In the genomic region with DNA sequence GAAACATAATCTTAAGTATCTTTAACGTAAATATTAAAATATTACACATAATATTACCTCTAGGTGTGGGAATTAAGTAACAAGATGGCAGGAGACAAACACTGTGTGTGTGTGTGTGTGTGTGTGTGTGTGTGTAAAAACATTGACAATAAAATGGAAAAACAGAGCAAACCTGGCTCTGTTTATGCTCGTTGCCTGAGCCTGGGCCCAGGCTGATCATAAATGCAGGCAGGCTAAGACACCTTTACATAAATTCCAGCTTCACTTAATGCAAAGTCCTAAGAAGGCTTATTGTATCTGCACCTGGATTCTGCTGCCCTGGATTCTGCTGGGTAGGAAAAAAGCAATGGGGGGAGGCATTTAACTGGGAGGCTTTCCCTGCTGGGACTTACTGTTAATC, we compare ENCODE assay signal across 25 mouse cellular contexts. TPM values are rescaled to one million over a fixed set of nuclear protein-coding genes. Genes with fewer than 3 reads are reported as not detected.
DNase-seq lines count a peak whose midpoint lies in the region; ATAC-seq lines count a peak whose summit lies in the region.
"Had no signal": no experiment of that assay in that cellular context is flagged by ENCODE, and none has a peak within 500 bp of the region (broad histone marks: within the 10 kb centered on the region; RNA-seq: fewer than 3 reads in every experiment).

No protein-coding gene starts in this region.

- no peak overlapping the region for H3K4me2 ChIP-seq in forebrain, embryonic 13.5 days
- no peak overlapping the region for H3K4me2 ChIP-seq in forebrain, embryonic 14.5 days (ENCODE audit: low read length)
- H3K4me2 ChIP-seq in midbrain, embryonic 11.5 days: no peak overlapping the region
- H3K4me2 ChIP-seq in midbrain, embryonic 15.5 days: no peak overlapping the region
- no peak overlapping the region for H3K4me2 ChIP-seq in limb, embryonic 11.5 days (ENCODE audit: low read depth, severe bottlenecking)
- H3K4me2 ChIP-seq in stomach, embryonic 16.5 days (ENCODE audit: low read depth, low read length): no peak overlapping the region
- no peak overlapping the region for H3K4me2 ChIP-seq in intestine, embryonic 15.5 days (replicated peaks)
- H3K4me2 ChIP-seq: heart, embryonic 11.5 days had no signal

- peaks cover 4% of the 10 kb centered on the region; the same call in 1 of the 2 replicates for H3K4me1 ChIP-seq in forebrain, embryonic 13.5 days
- peaks cover 3% of the 10 kb centered on the region; the same call in 1 of the 2 replicates for H3K4me1 ChIP-seq in forebrain, embryonic 14.5 days (ENCODE audit: control insufficient read depth, insufficient read depth, low read length)
- no peaks in the 10 kb centered on the region for H3K4me1 ChIP-seq in midbrain, embryonic 11.5 days (ENCODE audit: control insufficient read depth, insufficient read depth, low read length)
- no peaks in the 10 kb centered on the region for H3K4me1 ChIP-seq in midbrain, embryonic 15.5 days
- peaks cover 12% of the 10 kb centered on the region for H3K4me1 ChIP-seq in limb, embryonic 11.5 days (ENCODE audit: control insufficient read depth, insufficient read depth, low read length)
- H3K4me1 ChIP-seq in stomach, embryonic 16.5 days (ENCODE audit: control insufficient read depth, insufficient read depth, low read length): no peaks in the 10 kb centered on the region
- no peaks in the 10 kb centered on the region; the same call in 1 of the 2 replicates for H3K4me1 ChIP-seq in intestine, embryonic 15.5 days (replicated peaks)

- 0 out of 2 replicates have a peak, but pooled peaks cover 4% of the 10 kb centered on the region for H3K27me3 ChIP-seq in forebrain, embryonic 13.5 days
- H3K27me3 ChIP-seq in forebrain, embryonic 14.5 days (replicated peaks; ENCODE audit: control insufficient read depth, insufficient read depth, low read length): no peaks in the 10 kb centered on the region
- H3K27me3 ChIP-seq in midbrain, embryonic 11.5 days (ENCODE audit: control insufficient read depth, insufficient read depth, low read length): no peaks in the 10 kb centered on the region
- H3K27me3 ChIP-seq in midbrain, embryonic 15.5 days (replicated peaks): no peaks in the 10 kb centered on the region
- no peaks in the 10 kb centered on the region for H3K27me3 ChIP-seq in limb, embryonic 11.5 days (ENCODE audit: control insufficient read depth, insufficient read depth, low read length)
- no peaks in the 10 kb centered on the region for H3K27me3 ChIP-seq in stomach, embryonic 16.5 days (ENCODE audit: control insufficient read depth, insufficient read depth, low read length)
- H3K27me3 ChIP-seq in intestine, embryonic 15.5 days (replicated peaks): no peaks in the 10 kb centered on the region

- WGBS in forebrain, embryonic 13.5 days: 76% methylated on average over 2 of the region's 2 CpGs
- 73% methylated on average over 2 of the region's 2 CpGs for WGBS in forebrain, embryonic 14.5 days
- WGBS in midbrain, embryonic 11.5 days: 89% methylated on average over 2 of the region's 2 CpGs
- 82% methylated on average over 2 of the region's 2 CpGs for WGBS in midbrain, embryonic 15.5 days
- WGBS in limb, embryonic 11.5 days: 52% methylated on average over 2 of the region's 2 CpGs
- 56% methylated on average over 2 of the region's 2 CpGs for WGBS in stomach, embryonic 16.5 days
- 73% methylated on average over 2 of the region's 2 CpGs for WGBS in intestine, embryonic 15.5 days

- H3K27ac ChIP-seq in forebrain, embryonic 13.5 days: no peak overlapping the region
- H3K27ac ChIP-seq in forebrain, embryonic 14.5 days (ENCODE audit: low read depth, low read length): no peak overlapping the region
- no peak overlapping the region for H3K27ac ChIP-seq in midbrain, embryonic 11.5 days (ENCODE audit: low read depth, low read length)
- H3K27ac ChIP-seq in midbrain, embryonic 15.5 days: no peak overlapping the region
- H3K27ac ChIP-seq in limb, embryonic 11.5 days (replicated peaks; ENCODE audit: low read depth, low read length): peak overlapping the region; percentile 79
- peak overlapping the region; percentile 64; the same call in 1 of the 2 replicates for H3K27ac ChIP-seq in stomach, embryonic 16.5 days (ENCODE audit: low read length)
- H3K27ac ChIP-seq in intestine, embryonic 15.5 days: no peak overlapping the region
- H3K27ac ChIP-seq: macrophage had no signal

- H3K36me3 ChIP-seq in forebrain, embryonic 13.5 days (ENCODE audit: poor library complexity, severe bottlenecking): no peaks in the 10 kb centered on the region
- no peaks in the 10 kb centered on the region for H3K36me3 ChIP-seq in forebrain, embryonic 14.5 days (ENCODE audit: control insufficient read depth, insufficient read depth, low read length)
- H3K36me3 ChIP-seq in midbrain, embryonic 11.5 days (ENCODE audit: control insufficient read depth, insufficient read depth, low read length): no peaks in the 10 kb centered on the region
- no peaks in the 10 kb centered on the region for H3K36me3 ChIP-seq in midbrain, embryonic 15.5 days (replicated peaks)
- H3K36me3 ChIP-seq in limb, embryonic 11.5 days (ENCODE audit: control insufficient read depth, insufficient read depth, low read length): no peaks in the 10 kb centered on the region
- no peaks in the 10 kb centered on the region for H3K36me3 ChIP-seq in stomach, embryonic 16.5 days (ENCODE audit: control insufficient read depth, insufficient read depth, low read length)
- no peaks in the 10 kb centered on the region for H3K36me3 ChIP-seq in intestine, embryonic 15.5 days

- no peak overlapping the region for H3K9ac ChIP-seq in forebrain, embryonic 13.5 days
- H3K9ac ChIP-seq in forebrain, embryonic 14.5 days (ENCODE audit: low read length): no peak overlapping the region
- H3K9ac ChIP-seq in midbrain, embryonic 11.5 days (ENCODE audit: low read length): no peak overlapping the region
- no peak overlapping the region for H3K9ac ChIP-seq in midbrain, embryonic 15.5 days
- no peak overlapping the region for H3K9ac ChIP-seq in limb, embryonic 11.5 days (ENCODE audit: low read length)
- no peak overlapping the region for H3K9ac ChIP-seq in stomach, embryonic 16.5 days (ENCODE audit: low read length)
- H3K9ac ChIP-seq in intestine, embryonic 15.5 days: no peak overlapping the region

- DNase-seq in forebrain, embryonic 14.5 days (ENCODE audit: low spot score): no peak
- peak; percentile 57 for DNase-seq in midbrain, embryonic 11.5 days (ENCODE audit: low spot score, missing footprints)
- DNase-seq in limb, embryonic 11.5 days (ENCODE audit: low spot score): no peak
- no peak for DNase-seq in layer of hippocampus, postnatal 36 days
- DNase-seq: adrenal gland, postnatal 10 days; cerebellum, adult 8-10 months; cerebellum, postnatal 36 days; kidney, adult 18-20 months had no signal

- no peaks in the 10 kb centered on the region for H3K9me3 ChIP-seq in forebrain, embryonic 13.5 days (replicated peaks)
- no peaks in the 10 kb centered on the region for H3K9me3 ChIP-seq in forebrain, embryonic 14.5 days (replicated peaks; ENCODE audit: control insufficient read depth, low read length)
- no peaks in the 10 kb centered on the region for H3K9me3 ChIP-seq in midbrain, embryonic 11.5 days (ENCODE audit: control insufficient read depth, low read length)
- no peaks in the 10 kb centered on the region for H3K9me3 ChIP-seq in midbrain, embryonic 15.5 days
- H3K9me3 ChIP-seq in limb, embryonic 11.5 days (ENCODE audit: control insufficient read depth, low read length): no peaks in the 10 kb centered on the region
- no peaks in the 10 kb centered on the region for H3K9me3 ChIP-seq in stomach, embryonic 16.5 days (replicated peaks; ENCODE audit: control insufficient read depth, low read length)
- H3K9me3 ChIP-seq in intestine, embryonic 15.5 days: no peaks in the 10 kb centered on the region

- no peak overlapping the region for H3K4me3 ChIP-seq in forebrain, embryonic 13.5 days
- no peak overlapping the region for H3K4me3 ChIP-seq in forebrain, embryonic 14.5 days (ENCODE audit: low read depth, low read length)
- no peak overlapping the region for H3K4me3 ChIP-seq in midbrain, embryonic 11.5 days (ENCODE audit: low read depth, low read length)
- no peak overlapping the region for H3K4me3 ChIP-seq in midbrain, embryonic 15.5 days
- H3K4me3 ChIP-seq in limb, embryonic 11.5 days (ENCODE audit: low read depth, low read length): no peak overlapping the region
- no peak overlapping the region for H3K4me3 ChIP-seq in stomach, embryonic 16.5 days (replicated peaks; ENCODE audit: low read length)
- H3K4me3 ChIP-seq in intestine, embryonic 15.5 days (replicated peaks): no peak overlapping the region

- ATAC-seq in forebrain, embryonic 13.5 days: peak; percentile 27; the same call in 1 of the 2 replicates
- ATAC-seq in forebrain, embryonic 14.5 days: no peak
- no peak for ATAC-seq in midbrain, embryonic 11.5 days (ENCODE audit: low FRiP score)
- no peak for ATAC-seq in midbrain, embryonic 15.5 days (replicated peaks)
- ATAC-seq in limb, embryonic 11.5 days (ENCODE audit: insufficient number of reproducible peaks, low FRiP score, low TSS enrichment, low read depth): peak; percentile 41; the same call in 1 of the 2 replicates
- no peak for ATAC-seq in stomach, embryonic 16.5 days (ENCODE audit: insufficient read depth, low FRiP score)
- ATAC-seq in intestine, embryonic 15.5 days: no peak

RNA-seq across cellular contexts. Expression of a gene that starts 6.6 kb away (rescaled TPM):
- 0.20 and 0.22 TPM in 2 replicates for polyA plus RNA-seq in forebrain, embryonic 13.5 days (2015; fragmentation: Nextera tagmentation; extraction: Ambion mirVana)
- 0.10 TPM in 1 of 2 replicates, not detected in the other for polyA plus RNA-seq in forebrain, embryonic 14.5 days (2014; fragmentation: Nextera tagmentation; extraction: Ambion mirVana)
- polyA plus RNA-seq in midbrain, embryonic 11.5 days (2014; fragmentation: Nextera tagmentation; extraction: Ambion mirVana): not detected in 2 replicates
- polyA plus RNA-seq in midbrain, embryonic 15.5 days (2015; fragmentation: Nextera tagmentation; extraction: Ambion mirVana): not detected in 2 replicates
- 0.21 TPM in 1 of 2 replicates, not detected in the other for polyA plus RNA-seq in limb, embryonic 11.5 days (2014; fragmentation: Nextera tagmentation; extraction: Ambion mirVana)
- polyA plus RNA-seq in stomach, embryonic 16.5 days (2015; fragmentation: Nextera tagmentation; extraction: Ambion mirVana): 0.12 and 0.25 TPM in 2 replicates
- polyA plus RNA-seq in intestine, embryonic 15.5 days (2015; fragmentation: Nextera tagmentation; extraction: Ambion mirVana): 0.21 TPM in 1 of 2 replicates, not detected in the other
- not detected for total RNA-seq in layer of hippocampus, postnatal 36 days (2021)
- total RNA-seq: adrenal gland, postnatal 10 days; gastrocnemius, adult 18-20 months; heart, postnatal 10 days; liver, adult 2 months; midbrain, postnatal 0 days had no signal
- polyA plus RNA-seq: gonadal fat pad, adult 2 months; heart, embryonic 11.5 days; kidney, embryonic 16.5 days; large intestine, adult 2 months; liver, adult 2 months; liver, embryonic 16.5 days; macrophage; midbrain, postnatal 0 days; neural tube, embryonic 14.5 days; spleen, adult 2 months; urinary bladder, adult 2 months had no signal

RNA-seq across cellular contexts. Expression of a gene that starts 31.8 kb away (rescaled TPM):
- polyA plus RNA-seq in forebrain, embryonic 13.5 days (2015; fragmentation: Nextera tagmentation; extraction: Ambion mirVana): 14.8 and 15.1 TPM in 2 replicates
- 13.1 and 15.7 TPM in 2 replicates for polyA plus RNA-seq in forebrain, embryonic 14.5 days (2014; fragmentation: Nextera tagmentation; extraction: Ambion mirVana)
- 11.5 and 15.6 TPM in 2 replicates for polyA plus RNA-seq in midbrain, embryonic 11.5 days (2014; fragmentation: Nextera tagmentation; extraction: Ambion mirVana)
- 16.9 and 18.8 TPM in 2 replicates for polyA plus RNA-seq in midbrain, embryonic 15.5 days (2015; fragmentation: Nextera tagmentation; extraction: Ambion mirVana)
- polyA plus RNA-seq in limb, embryonic 11.5 days (2014; fragmentation: Nextera tagmentation; extraction: Ambion mirVana): 10.1 and 11.4 TPM in 2 replicates
- polyA plus RNA-seq in stomach, embryonic 16.5 days (2015; fragmentation: Nextera tagmentation; extraction: Ambion mirVana): 18.2 and 21.3 TPM in 2 replicates
- 15.0 and 17.7 TPM in 2 replicates for polyA plus RNA-seq in intestine, embryonic 15.5 days (2015; fragmentation: Nextera tagmentation; extraction: Ambion mirVana)
- 10 to 100 TPM; 41.8 to 44.7 TPM for total RNA-seq in layer of hippocampus, postnatal 36 days (2021)

Comparison
In these comparisons a context has a peak if more than half of its experiments do, and no peak if none do; other contexts are left out.
1. ATAC-seq: peak in forebrain, embryonic 13.5 days (single experiment) and limb, embryonic 11.5 days (single experiment); none in forebrain, embryonic 14.5 days (single experiment), midbrain, embryonic 11.5 days (single experiment), midbrain, embryonic 15.5 days (single experiment), stomach, embryonic 16.5 days (single experiment) and intestine, embryonic 15.5 days (single experiment).
2. H3K27ac ChIP-seq: peak in limb, embryonic 11.5 days (single experiment) and stomach, embryonic 16.5 days (single experiment); none in forebrain, embryonic 13.5 days (single experiment), forebrain, embryonic 14.5 days (single experiment), midbrain, embryonic 11.5 days (single experiment), midbrain, embryonic 15.5 days (single experiment) and intestine, embryonic 15.5 days (single experiment).